Mouse (Mus musculus): Measurements from ENCODE around the gene Chn2. TPM values are rescaled to one million over a fixed set of nuclear protein-coding genes. Genes with fewer than 3 reads are reported as not detected.

The Chn2 gene
- 24.9 TPM for polyA plus RNA-seq (2014; fragmentation: Illumina TruSeq; extraction: RNeasy Lipid Tissue Mini Kit (QIAGEN cat#74804); ENCODE audit: low read depth, low replicate concordance)

DNA sequence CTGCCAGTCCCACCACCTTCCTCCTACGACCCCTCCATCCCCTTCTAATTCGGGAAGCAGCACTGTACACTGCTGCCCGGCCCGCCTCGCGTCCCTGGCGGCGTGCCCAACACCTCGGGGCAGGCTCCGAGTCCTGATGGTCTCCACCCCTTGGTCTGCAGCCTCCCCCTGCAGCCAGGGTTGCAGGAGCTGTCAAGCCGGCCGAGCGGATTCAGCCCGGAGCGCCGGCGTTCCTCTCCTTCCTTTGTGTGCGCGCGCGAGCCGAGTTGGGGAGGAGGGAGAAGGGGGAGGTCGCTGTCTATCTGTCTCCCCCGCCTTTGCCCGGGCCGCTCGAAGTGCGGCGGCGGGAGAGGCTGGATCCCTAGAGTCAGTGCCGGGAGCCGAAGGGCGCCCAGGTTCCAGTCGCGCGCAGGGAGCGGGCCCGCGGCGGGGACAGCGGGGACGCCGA is at the start of gene Chn2:
Gene Chn2, plus strand, starts transcription at position 198 of the 448 bp plus-strand sequence.

DNA sequence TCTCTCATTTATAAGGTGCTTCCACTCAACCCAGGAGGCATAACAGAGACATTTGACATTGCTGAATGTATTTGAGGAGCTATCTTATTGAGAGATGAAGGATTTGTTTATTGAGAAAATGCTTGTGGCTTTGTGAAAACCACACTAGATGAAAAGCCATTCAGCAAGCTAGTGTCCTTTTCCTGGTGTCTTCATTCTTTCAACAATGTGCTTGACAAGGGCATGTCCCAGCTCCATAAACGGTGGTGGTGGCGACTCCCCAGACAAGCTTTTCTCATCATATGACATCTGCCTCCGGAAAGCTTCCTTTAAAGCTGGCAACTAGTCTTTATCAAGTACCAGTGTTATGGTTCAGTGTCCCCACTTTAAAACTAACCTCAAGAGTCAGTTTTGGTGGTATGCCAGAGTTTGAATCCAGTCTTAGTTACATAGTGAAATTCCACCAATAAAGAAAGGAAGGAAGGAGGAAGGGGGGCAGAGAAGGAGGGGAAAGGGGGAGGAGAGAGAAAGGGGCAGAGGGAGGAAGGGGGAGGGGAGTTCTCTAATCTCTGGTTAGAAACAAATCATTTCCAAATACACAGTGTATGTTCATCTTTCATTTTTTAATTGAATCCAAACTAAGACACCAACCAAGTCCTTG is 286.0 kb downstream of the Chn2 start, which contains the start of gene Prr15:
Gene Prr15, plus strand, starts transcription at position 590 of the 640 bp plus-strand sequence.

Other genes with a start within 250 kb of the Chn2 start
- 8.6 TPM for gene Tril, start 218.7 kb upstream of the Chn2 start, polyA plus RNA-seq (2014; fragmentation: Illumina TruSeq; extraction: RNeasy Lipid Tissue Mini Kit (QIAGEN cat#74804); ENCODE audit: low read depth, low replicate concordance)
- gene Cpvl, start 60.9 kb upstream of the Chn2 start, polyA plus RNA-seq (2014; fragmentation: Illumina TruSeq; extraction: RNeasy Lipid Tissue Mini Kit (QIAGEN cat#74804); ENCODE audit: low read depth, low replicate concordance): not detected

All from kidney, adult 10 weeks (tissue).